Mouse (Mus musculus): ENCODE measurements around the gene Rassf4.
A peak's percentile ranks its signal among the peaks of the same experiment; 100 is the strongest.

The Rassf4 gene

GRCm38 (mm10) chr6:116673471-116674282 is at the start of gene Rassf4:
TSS of gene Rassf4 (minus strand) at chr6:116673952.
- DNase-seq (ENCODE audit: low read depth, low spot score): peak; percentile 91

- DNase-seq (ENCODE audit: low read depth, low spot score): no peak
These were observed 45.2 kb upstream of the Rassf4 start for GRCm38 (mm10) chr6:116718920-116719319.

DNA sequence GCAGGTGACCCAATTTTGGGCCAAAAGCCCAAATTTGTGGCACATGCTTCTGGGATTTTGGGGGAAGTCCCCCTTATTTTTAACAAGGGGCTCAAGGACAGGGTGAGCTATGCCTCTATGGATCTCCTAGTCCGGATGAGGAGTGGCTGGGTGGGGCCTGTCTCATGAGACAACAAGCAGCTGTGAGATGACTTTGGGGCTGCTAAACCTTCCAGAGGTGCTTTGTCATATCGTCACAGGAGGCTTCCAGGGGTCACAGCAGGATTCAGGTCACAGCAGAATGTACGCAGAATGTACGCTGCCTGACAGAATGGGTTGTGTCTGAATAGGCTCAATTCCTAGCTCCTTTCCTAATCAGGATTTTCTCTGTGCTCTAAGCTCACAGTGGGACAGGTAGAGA is 44.6 kb upstream of the Rassf4 start:
- no peak for DNase-seq (ENCODE audit: low read depth, low spot score)

DNA sequence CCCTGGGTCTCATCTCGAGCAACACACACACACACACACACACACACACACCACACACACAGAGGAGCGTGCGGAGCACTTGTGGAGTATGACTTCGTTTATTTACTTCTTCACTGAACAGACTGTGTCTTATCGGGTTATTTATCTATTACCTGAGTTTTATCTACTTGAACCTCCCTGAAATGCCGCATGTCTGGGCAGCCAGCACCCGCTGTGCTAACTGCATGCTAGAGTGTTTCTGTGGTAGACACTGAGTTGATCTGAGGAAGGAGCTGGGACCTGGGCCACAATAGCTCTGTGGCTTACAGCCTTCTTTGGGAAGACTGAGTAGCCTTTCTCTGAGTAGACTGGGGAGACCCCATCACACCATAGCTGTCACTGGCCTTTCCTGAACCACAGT is 44.1 kb upstream of the Rassf4 start:
- DNase-seq (ENCODE audit: low read depth, low spot score): no peak

- no peak for DNase-seq (ENCODE audit: low read depth, low spot score)
These were observed 42.9 kb upstream of the Rassf4 start, which contains the start of gene Tmem72 for GRCm38 (mm10) chr6:116716666-116717065. TSS of gene Tmem72 (minus strand) at chr6:116716913.

DNA sequence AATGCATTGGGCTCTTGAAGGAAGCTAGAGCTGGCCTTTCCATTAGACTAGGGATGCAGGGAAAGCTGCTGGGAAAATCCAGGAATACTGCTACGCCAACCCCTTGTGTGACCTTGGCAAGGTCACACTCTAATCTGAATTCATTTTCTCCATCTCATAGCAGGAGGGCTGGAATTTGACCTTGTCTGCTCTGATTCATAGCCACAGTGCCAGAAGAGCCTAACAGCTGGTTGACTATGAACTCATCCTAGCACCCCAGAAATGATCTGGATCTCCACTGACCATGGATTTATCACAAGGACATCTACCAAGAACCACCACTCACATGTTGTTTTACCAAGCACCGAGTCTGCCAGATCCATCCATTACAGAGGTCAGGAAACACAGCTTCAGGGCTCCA is 41.4 kb upstream of the Rassf4 start:
- DNase-seq (ENCODE audit: low read depth, low spot score): no peak

DNA sequence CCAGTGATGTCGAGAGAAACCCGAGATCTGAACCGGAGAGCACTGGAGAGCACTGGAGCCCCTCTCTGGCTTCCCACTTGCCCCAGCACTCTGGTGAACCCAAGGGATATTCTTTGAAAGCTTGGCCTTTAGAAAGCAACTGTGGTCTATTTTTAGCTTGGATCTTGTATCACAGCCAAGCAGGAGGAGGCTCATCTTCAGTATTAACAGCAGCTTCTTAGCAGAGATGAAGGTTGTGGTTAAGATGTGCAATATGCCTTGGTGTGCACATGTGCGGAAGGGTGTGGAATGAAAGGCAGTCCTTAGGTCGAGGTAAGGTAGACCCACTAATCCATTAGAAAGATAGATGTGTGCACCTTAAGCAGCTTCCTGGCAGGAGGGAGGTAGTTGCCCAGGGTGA is 40.8 kb upstream of the Rassf4 start:
- DNase-seq (ENCODE audit: low read depth, low spot score): no peak

- DNase-seq (ENCODE audit: low read depth, low spot score): no peak
These were observed 40.2 kb upstream of the Rassf4 start for GRCm38 (mm10) chr6:116713966-116714365.

- no peak for DNase-seq (ENCODE audit: low read depth, low spot score)
These were observed 38.8 kb upstream of the Rassf4 start for GRCm38 (mm10) chr6:116712503-116712902.

- DNase-seq (ENCODE audit: low read depth, low spot score): no peak
These were observed 38.3 kb upstream of the Rassf4 start for GRCm38 (mm10) chr6:116712062-116712461.

DNA sequence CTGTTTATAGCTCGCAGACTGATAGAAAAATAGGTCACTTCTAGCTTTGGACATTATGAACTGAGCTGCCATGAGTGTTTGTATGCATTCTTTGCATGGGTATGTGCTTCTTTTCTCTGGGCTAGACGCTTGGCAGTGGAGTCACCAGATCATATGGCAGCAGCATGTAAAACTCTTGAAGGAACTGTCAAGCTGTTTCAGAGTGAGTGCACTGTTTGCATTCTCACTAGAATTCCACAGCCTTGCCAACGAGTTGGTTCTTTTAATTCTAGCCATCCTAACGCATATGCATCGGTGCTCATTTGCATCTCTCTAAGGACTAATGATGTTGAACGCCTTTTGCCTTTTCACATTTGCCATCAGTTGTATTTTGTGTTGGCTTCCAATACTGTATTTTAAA is 30.6 kb upstream of the Rassf4 start:
- DNase-seq (ENCODE audit: low read depth, low spot score): no peak

GRCm38 (mm10) chr6:116700821-116701220 is 27.1 kb upstream of the Rassf4 start:
- DNase-seq (ENCODE audit: low read depth, low spot score): no peak

GRCm38 (mm10) chr6:116697896-116698425 is 24.2 kb upstream of the Rassf4 start:
- DNase-seq (ENCODE audit: low read depth, low spot score): no peak

DNA sequence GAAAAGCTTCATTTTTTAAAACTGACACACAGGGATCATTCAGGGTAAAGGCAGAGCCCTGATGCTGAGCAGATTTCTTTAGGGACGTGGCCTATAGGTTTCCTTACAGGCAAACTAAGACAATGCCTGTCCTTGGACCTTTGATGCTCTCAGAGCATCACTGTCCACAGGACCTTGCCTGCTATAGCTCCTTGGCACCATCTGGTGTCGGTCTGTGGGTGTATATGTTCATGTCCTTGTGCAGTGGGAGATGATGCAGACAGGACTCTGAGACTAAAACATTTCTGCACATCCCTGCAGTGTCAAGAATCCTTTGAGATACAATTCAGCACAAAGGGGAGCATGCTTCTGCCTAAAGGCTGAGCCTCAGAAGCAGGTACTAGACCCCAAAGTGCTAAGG is 23.7 kb upstream of the Rassf4 start:
- DNase-seq (ENCODE audit: low read depth, low spot score): peak; percentile 74

GRCm38 (mm10) chr6:116694346-116694745 is 20.6 kb upstream of the Rassf4 start:
- DNase-seq (ENCODE audit: low read depth, low spot score): no peak

DNA sequence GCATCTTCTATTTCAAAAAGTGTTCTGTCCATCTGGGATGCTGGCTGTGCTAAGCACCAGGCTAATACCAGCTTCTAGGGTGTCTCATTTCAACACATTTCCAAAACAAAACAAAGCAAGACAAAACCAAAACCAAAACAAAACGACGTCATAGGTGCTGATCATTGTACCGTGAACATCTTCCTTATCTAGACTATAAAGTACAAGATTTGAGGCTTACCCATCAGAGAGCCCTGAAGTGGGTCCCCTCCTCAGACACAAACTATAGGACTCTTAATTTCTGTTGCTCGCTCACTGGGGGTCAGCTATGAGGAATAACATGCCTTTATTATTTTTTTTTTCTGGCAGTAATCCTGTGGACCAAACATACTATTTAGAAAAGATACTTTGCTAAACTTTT is 19.9 kb upstream of the Rassf4 start:
- DNase-seq (ENCODE audit: low read depth, low spot score): no peak

DNA sequence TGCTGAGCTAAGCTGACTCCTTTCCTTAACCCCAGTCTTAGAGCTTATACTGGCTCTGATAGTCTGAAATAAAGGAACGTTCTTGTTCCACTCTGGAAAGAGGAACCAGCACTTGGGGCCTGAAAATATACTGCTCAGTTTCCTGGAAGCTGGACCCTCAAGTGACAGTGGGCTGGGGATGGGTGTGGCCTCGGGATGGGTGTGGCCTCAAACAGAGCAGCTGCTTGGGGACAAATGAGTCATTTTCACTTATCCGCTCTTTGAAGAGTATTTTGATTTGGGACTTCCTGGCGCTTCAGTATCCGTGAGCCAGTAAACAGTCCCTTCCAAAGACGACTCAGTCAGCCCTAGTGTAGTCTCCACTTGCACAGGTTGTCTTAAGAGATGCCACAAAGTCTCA is 8.6 kb upstream of the Rassf4 start:
- no peak for DNase-seq (ENCODE audit: low read depth, low spot score)

- no peak for DNase-seq (ENCODE audit: low read depth, low spot score)
These were observed 6.0 kb upstream of the Rassf4 start for GRCm38 (mm10) chr6:116679563-116680288.

- no peak for DNase-seq (ENCODE audit: low read depth, low spot score)
These were observed 3.6 kb upstream of the Rassf4 start for GRCm38 (mm10) chr6:116677321-116677720.

GRCm38 (mm10) chr6:116676355-116676913 is 2.7 kb upstream of the Rassf4 start:
- no peak for DNase-seq (ENCODE audit: low read depth, low spot score)

DNA sequence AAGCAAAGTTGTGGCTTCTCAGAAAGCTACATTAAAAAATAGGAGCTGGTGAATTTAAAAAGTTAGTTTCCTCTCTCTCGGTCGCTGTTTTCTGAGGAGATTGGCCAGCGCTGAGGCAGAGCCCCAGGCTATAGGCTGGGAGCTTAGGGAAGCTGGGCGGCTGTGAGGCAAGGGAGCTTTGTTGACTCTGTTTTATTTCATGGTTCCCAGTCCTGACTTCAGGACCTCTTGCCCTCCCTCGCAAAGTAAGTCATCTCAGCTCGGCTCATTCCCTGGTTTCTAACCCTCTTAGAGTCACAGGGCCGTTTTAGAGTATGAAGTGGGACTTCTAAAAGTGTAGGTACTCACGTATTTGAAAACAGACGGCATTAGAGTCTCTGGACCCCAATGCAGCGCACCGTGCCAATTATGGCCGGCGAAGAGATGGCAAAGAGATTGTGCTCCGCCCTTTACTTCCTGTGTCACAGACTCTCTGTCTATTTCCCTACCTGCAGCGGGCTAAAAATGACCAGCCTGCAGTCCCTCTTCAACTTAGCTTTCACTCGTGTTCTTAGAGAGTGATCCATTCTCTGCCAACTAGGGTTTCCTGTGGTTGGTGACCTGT is 633 bp upstream of the Rassf4 start:
- no peak for DNase-seq (ENCODE audit: low read depth, low spot score)

DNA sequence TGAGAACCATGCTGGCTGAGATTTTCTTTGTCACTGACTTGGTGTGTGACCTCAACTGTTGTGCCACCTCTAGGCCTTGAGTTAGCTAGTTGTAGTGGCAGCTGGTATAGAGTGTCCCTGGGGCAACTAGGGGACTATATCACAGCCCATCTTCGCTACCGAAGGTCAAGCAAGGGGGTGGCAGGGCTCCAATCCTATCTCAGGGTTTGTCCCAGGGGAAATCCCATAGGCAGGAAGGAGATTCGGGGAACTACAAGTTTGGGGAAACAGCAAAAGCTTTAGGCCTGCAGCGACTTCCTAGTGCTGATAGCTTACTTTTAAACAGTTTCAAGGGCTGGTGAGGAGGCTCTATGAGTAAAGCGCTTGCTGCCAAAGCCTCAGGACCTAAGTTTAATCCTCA is 1.4 kb downstream of the Rassf4 start:
- DNase-seq (ENCODE audit: low read depth, low spot score): no peak
